Mouse (Mus musculus) spleen, postnatal 36 days (tissue): Measurements from ENCODE around the gene Kcnd2.
"Not testable (repeated sequence)": the region's sequence is repeated elsewhere in the genome, so short reads cannot be mapped to it uniquely, and the experiment has no call there.

ENCODE experiments used
- DNase-seq, 2 experiments: peaks; one replicate each; pipeline ENCODE4 v3.0.0; 2022; ENCODE audit warnings: low spot score in 2 of 2, mixed read lengths in 1 of 2

The Kcnd2 gene

GRCm38 (mm10) chr6:21215491-21216191 is at the start of gene Kcnd2:
Gene Kcnd2, plus strand, starts transcription at chr6:21215503.
- no peak for DNase-seq

- no peak for DNase-seq
These were observed 48.7 kb upstream of the Kcnd2 start for GRCm38 (mm10) chr6:21166611-21167010.

GRCm38 (mm10) chr6:21195341-21195740 is 20.0 kb upstream of the Kcnd2 start:
- DNase-seq = no peak

GRCm38 (mm10) chr6:21213865-21214672 is 1.2 kb upstream of the Kcnd2 start:
- DNase-seq = no peak

GRCm38 (mm10) chr6:21214673-21215490 is 421 bp upstream of the Kcnd2 start:
- no peak for DNase-seq

- DNase-seq = no peak
These were observed 1.1 kb downstream of the Kcnd2 start for GRCm38 (mm10) chr6:21216206-21217020.

- DNase-seq = no peak
These were observed 1.9 kb downstream of the Kcnd2 start for GRCm38 (mm10) chr6:21217156-21217555.

GRCm38 (mm10) chr6:21226124-21226523 is 10.8 kb downstream of the Kcnd2 start:
- no peak for DNase-seq

- DNase-seq = no peak
These were observed 43.7 kb downstream of the Kcnd2 start for GRCm38 (mm10) chr6:21259031-21259430.

GRCm38 (mm10) chr6:21267897-21268296 is 52.6 kb downstream of the Kcnd2 start:
- no peak for DNase-seq

- no peak for DNase-seq
These were observed 62.1 kb downstream of the Kcnd2 start for GRCm38 (mm10) chr6:21277343-21277933.

GRCm38 (mm10) chr6:21304943-21305342 is 89.6 kb downstream of the Kcnd2 start:
- no peak for DNase-seq

GRCm38 (mm10) chr6:21310159-21310558 is 94.9 kb downstream of the Kcnd2 start:
- DNase-seq = no peak

GRCm38 (mm10) chr6:21321407-21321806 is 106.1 kb downstream of the Kcnd2 start:
- DNase-seq = no peak

GRCm38 (mm10) chr6:21322211-21322610 is 106.9 kb downstream of the Kcnd2 start:
- no peak for DNase-seq

- no peak for DNase-seq
These were observed 109.9 kb downstream of the Kcnd2 start for GRCm38 (mm10) chr6:21325251-21325650.

GRCm38 (mm10) chr6:21327081-21327737 is 111.9 kb downstream of the Kcnd2 start:
- no peak for DNase-seq

GRCm38 (mm10) chr6:21385298-21385697 is 170.0 kb downstream of the Kcnd2 start:
- not testable (repeated sequence) for DNase-seq

- no peak for DNase-seq
These were observed 176.5 kb downstream of the Kcnd2 start for GRCm38 (mm10) chr6:21391776-21392175.

- DNase-seq = no peak
These were observed 198.4 kb downstream of the Kcnd2 start for GRCm38 (mm10) chr6:21413656-21414055.
